Mouse (Mus musculus) thymus, postnatal 14 days (tissue): ENCODE measurements around the gene Ubtfl1.
"Not testable (repeated sequence)": the region's sequence is repeated elsewhere in the genome, so short reads cannot be mapped to it uniquely, and the experiment has no call there.

ENCODE experiments used
- DNase-seq: peaks from one replicate; pipeline ENCODE4 v3.0.0; 2021

Ubtfl1 gene

DNA sequence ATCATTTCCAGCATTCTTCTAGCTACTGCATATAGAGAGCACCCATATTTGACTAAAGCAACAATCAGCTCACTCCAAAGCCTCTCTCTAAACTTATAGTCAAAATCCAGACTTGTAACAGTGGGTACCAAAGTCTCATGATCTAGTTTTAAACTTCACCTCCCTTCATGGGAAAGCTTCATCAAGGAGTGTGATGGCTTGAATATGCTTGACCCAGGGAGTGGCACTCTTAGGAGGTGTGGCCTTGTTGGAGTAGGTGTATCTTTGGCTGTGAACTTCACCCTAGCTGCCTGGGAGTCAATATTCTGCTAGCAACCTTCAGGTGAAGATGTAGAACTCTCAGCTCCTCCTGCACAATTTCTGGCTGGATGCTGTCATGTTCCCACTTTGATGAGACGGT is at the start of gene Ubtfl1:
Gene Ubtfl1, plus strand, starts transcription at position 301 of the 400 bp plus-strand sequence.
- DNase-seq = no peak

DNA sequence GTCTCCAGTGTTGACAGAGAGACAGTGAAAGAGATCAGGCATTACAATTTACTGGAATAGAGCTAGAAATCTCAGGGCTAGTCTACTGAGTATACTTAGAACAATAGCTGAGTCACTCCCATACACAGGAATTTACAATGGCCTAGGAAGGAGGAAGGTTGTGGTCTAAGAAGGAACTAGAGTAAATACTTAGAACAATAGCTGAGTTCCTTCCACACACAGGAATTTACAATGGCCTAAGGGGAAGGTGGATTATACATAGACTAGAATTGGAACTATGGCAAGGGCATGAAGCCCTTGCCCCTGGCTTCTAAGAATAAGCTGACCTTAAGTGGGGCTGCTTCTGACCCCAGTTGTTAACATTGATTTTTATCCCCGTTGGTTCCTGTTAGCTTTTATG is 31.2 kb upstream of the Ubtfl1 start:
- not testable (repeated sequence) for DNase-seq

DNA sequence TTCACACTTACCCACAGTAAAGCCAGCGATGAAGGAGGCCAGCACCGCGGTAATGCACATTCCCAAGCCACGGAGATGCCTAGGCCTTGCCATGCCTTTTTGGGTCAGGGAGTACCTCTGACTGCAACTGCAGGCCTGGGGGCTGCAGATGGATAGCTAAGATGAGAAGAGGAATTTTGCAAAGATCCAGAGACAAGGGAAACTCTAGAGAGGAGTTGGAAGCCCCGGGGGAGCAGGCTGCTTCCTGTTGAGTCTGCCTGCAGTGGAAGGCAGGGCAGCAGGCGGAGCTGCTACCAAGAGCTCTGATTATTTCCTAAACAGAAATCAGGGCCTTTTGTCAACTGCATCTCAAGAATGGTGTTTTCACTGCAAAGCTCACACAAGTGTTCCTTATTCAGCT is 18.4 kb upstream of the Ubtfl1 start:
- no peak for DNase-seq

DNA sequence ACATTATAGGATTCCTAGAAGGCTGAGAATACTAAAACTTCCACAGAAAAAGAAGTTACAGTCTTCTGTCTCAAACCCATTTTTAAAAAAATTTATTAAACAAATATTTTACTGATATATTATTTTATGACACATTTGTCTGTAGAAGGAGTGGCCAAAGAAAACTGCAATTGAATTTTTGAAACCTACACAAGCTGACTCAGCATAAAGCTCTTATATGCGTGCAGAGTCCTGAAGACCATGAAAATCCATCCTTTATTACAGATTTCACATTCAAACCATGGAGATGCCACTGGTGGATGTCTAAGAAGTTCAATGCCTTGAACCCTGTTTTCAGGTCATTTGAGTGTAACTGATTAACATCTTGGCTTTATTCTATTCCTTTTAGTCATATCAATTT is 4.6 kb upstream of the Ubtfl1 start:
- no peak for DNase-seq

DNA sequence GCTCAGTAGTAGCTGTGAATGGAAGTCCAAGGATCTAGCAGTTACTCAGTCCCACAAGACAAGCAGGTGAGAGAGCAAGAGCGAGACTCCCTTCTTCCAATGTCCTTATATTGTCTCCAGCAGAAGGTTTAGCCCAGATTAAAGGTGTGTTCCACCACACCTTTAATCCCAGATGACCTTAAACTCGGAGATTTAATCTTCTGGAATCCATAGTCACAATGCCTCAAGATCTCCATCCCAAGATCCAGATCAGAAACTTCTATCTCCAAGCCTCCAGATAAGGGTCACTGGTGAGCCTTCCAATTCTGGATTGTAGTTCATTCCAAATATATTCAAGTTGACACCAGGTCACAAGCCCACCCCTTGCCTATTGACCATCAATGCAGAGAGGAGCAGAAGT is 1.3 kb upstream of the Ubtfl1 start, which contains the start of gene Naalad2:
Gene Naalad2, minus strand, starts transcription at position 101 of the 400 bp plus-strand sequence.
- not testable (repeated sequence) for DNase-seq

DNA sequence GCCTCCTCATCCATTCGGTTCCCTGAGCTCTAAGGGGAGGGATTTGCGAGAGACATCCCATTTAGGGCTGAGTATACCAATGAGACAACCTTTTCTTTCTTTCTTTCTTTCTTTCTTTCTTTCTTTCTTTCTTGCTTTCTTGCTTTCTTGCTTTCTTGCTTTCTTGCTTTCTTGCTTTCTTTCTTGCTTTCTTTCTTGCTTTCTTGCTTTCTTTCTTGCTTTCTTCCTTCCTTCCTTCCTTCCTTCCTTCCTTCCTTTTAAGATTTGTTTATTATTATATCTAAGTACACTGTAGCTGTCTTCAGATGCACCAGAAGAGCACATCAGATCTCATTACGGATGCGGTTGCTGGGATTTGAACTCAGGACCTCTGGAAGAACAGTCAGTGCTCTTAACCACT is 8.2 kb downstream of the Ubtfl1 start:
- DNase-seq = not testable (repeated sequence)

DNA sequence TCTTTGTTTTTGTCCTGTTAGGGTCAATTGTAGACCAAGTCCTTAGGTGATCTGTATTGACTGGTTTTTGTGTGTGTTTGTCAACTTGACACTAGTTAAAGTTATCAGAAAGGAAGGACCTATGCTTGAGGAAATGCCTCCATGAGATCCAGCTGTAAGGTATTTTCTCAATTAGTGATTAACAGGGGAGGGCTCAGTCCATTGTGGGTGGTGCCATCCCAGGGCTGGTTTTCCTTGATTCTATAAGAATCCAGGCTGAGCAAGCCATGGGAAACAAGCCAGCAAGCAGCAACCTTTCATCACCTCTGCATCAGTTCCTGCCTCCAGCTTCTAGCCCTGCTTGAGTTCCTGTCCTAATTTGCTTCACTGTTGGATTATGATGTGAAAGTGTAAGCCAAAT is 26.1 kb downstream of the Ubtfl1 start, which contains the start of gene Mbd3l2:
Gene Mbd3l2, plus strand, starts transcription at position 301 of the 400 bp plus-strand sequence.
- DNase-seq = no peak

DNA sequence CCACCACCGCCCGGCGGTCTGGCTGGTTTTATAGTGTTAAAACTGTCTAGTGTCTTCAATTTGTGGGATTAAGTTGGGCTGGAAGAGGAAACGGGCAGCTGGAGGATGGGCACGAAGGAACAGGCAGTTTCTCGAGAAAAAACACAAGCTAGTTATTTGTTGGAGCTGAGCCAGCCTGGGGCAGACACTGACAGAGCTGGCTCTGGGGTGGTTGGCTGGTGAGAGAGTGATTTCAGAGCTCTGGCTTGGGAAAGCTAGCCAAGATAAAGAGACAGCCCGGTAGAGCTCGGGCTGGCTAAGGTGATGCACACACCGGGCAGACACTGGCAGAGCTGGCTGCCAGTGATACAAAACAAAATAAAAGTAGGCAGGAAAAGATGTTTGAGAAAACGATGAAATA is 27.5 kb downstream of the Ubtfl1 start:
- DNase-seq = no peak

DNA sequence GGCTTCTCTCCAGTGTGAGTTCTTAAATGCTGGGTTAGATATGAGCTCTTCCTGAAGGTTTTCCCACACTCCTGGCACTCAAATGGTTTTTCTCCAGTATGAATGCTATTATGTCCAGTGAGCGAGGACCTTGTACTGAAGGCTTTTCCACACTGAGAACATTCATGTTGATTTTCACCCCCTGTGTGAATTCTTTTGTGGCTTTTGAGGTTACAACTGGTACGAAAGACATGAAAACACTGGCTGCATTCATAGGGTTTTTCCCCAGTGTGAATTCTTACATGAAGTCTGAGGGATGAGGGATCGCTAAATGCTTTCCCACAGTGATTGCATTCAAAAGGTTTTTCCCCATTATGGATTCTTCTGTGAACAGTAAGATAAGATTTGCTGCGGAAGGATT is 52.3 kb downstream of the Ubtfl1 start:
- no peak for DNase-seq
